Comparison of ENCODE assay signal across 11 mouse cellular contexts in the genomic region with DNA sequence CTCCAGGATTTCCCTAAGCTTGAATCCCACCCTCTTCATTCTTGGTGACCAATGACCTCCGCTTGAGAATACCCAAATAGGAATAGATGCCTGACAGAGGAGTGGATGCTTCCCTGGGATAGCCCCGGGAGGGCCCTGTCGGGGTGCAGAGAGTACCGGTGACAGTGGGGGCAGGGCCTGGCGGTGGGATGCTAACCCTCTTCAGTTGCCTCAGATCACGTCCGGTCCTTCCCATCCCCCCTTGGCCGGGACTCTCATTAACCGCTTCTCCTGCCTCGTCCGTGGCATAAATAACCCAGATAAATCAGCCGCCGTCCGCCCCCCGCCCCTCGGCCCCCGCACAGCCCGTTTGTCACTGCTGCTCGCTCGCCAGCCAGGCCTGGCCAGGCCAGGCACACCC. TPM values are rescaled to one million over a fixed set of nuclear protein-coding genes. Genes with fewer than 3 reads are reported as not detected.
A peak's percentile ranks its signal among the peaks of the same experiment; 100 is the strongest.
DNase-seq lines count a peak whose midpoint lies in the region; ATAC-seq lines count a peak whose summit lies in the region.
"Had no signal": no experiment of that assay in that cellular context is flagged by ENCODE, and none has a peak within 500 bp of the region (broad histone marks: within the 10 kb centered on the region; RNA-seq: fewer than 3 reads in every experiment).

No protein-coding gene starts in this region.

- no peak overlapping the region for H3K27ac ChIP-seq in limb, embryonic 12.5 days
- peak overlapping the region; percentile 49 for H3K27ac ChIP-seq in neural tube, embryonic 15.5 days (replicated peaks)
- H3K27ac ChIP-seq: macrophage had no signal

- H3K4me1 ChIP-seq in limb, embryonic 12.5 days (replicated peaks), result peaks cover 80% of the 10 kb centered on the region
- peaks cover 96% of the 10 kb centered on the region for H3K4me1 ChIP-seq in neural tube, embryonic 15.5 days

- H3K9ac ChIP-seq in limb, embryonic 12.5 days (replicated peaks), result 0 out of 2 replicates have a peak overlapping the region, but pooled peaks have one; percentile 14
- no peak overlapping the region; the same call in 1 of the 2 replicates for H3K9ac ChIP-seq in neural tube, embryonic 15.5 days (replicated peaks)

- 2% methylated on average over 20 of the region's 20 CpGs for WGBS in limb, embryonic 12.5 days
- WGBS in neural tube, embryonic 15.5 days, result 5% methylated on average over 18 of the region's 20 CpGs

- peaks cover 13% of the 10 kb centered on the region; the same call in 1 of the 2 replicates for H3K36me3 ChIP-seq in limb, embryonic 12.5 days
- no peaks in the 10 kb centered on the region for H3K36me3 ChIP-seq in neural tube, embryonic 15.5 days

- peaks cover 88% of the 10 kb centered on the region for H3K27me3 ChIP-seq in limb, embryonic 12.5 days
- H3K27me3 ChIP-seq in neural tube, embryonic 15.5 days (replicated peaks), result peaks cover 12% of the 10 kb centered on the region

- H3K9me3 ChIP-seq in limb, embryonic 12.5 days, result no peaks in the 10 kb centered on the region
- H3K9me3 ChIP-seq in neural tube, embryonic 15.5 days (replicated peaks), result no peaks in the 10 kb centered on the region

- ATAC-seq in limb, embryonic 12.5 days (ENCODE audit: insufficient number of reproducible peaks, insufficient read depth, low FRiP score, low TSS enrichment, low read depth), result no peak
- ATAC-seq in neural tube, embryonic 15.5 days (ENCODE audit: low FRiP score), result no peak
- ATAC-seq: activated CD4-positive, CD25-positive, alpha-beta regulatory T cell, adult 4 months had no signal

- no peak overlapping the region for H3K4me3 ChIP-seq in limb, embryonic 12.5 days (replicated peaks)
- H3K4me3 ChIP-seq in neural tube, embryonic 15.5 days (replicated peaks), result no peak overlapping the region

- peak overlapping the region; percentile 47 for H3K4me2 ChIP-seq in limb, embryonic 12.5 days
- H3K4me2 ChIP-seq in neural tube, embryonic 15.5 days, result peak overlapping the region; percentile 77

- DNase-seq in adrenal gland, postnatal 10 days, result peak; percentile 16
- DNase-seq in adrenal gland, adult 2 months, result no peak
- DNase-seq in kidney, postnatal 14 days, result peak; percentile 24
- no peak for DNase-seq in kidney, postnatal 36 days
- no peak for DNase-seq in ovary, postnatal 36 days (ENCODE audit: low spot score)
- no peak for DNase-seq in natural killer cell, adult 2 months (ENCODE audit: low spot score in 2 of 2)

RNA-seq across cellular contexts. Expression of a gene that starts 3.6 kb away (rescaled TPM):
- total RNA-seq in adrenal gland, postnatal 10 days (2021), result 1 to 10 TPM; 2.5 to 3.3 TPM
- 1 to 10 TPM; 3.7 to 6.8 TPM for total RNA-seq in adrenal gland, adult 2 months (2021)
- 9.5 and 13.6 TPM in 2 replicates for polyA plus RNA-seq in adrenal gland, adult 2 months (2012; rRNA removed)
- polyA plus RNA-seq in limb, embryonic 12.5 days (2016; fragmentation: Nextera tagmentation; extraction: Ambion mirVana), result 0.50 and 0.78 TPM in 2 replicates
- polyA plus RNA-seq in neural tube, embryonic 15.5 days (2015; fragmentation: Nextera tagmentation; extraction: Ambion mirVana), result 22.9 and 31.6 TPM in 2 replicates
- total RNA-seq: gastrocnemius, adult 8-10 months had no signal
- polyA plus RNA-seq: activated CD4-positive, CD25-positive, alpha-beta regulatory T cell, adult 4 months; macrophage had no signal

RNA-seq across cellular contexts. Expression of a gene that starts 10.9 kb away (rescaled TPM):
- 10 to 100 TPM; 58.6 to 61.8 TPM for total RNA-seq in adrenal gland, postnatal 10 days (2021)
- 10 to 100 TPM; 69.1 to 77.7 TPM for total RNA-seq in adrenal gland, adult 2 months (2021)
- 137 and 189 TPM in 2 replicates for polyA plus RNA-seq in adrenal gland, adult 2 months (2012; rRNA removed)
- polyA plus RNA-seq in limb, embryonic 12.5 days (2016; fragmentation: Nextera tagmentation; extraction: Ambion mirVana), result 49.1 and 61.0 TPM in 2 replicates
- 72.4 and 78.3 TPM in 2 replicates for polyA plus RNA-seq in neural tube, embryonic 15.5 days (2015; fragmentation: Nextera tagmentation; extraction: Ambion mirVana)

RNA-seq across cellular contexts. Expression of a gene that starts 32.5 kb away (rescaled TPM):
- total RNA-seq in adrenal gland, postnatal 10 days (2021), result 10 to 100 TPM; 36.9 to 43.6 TPM
- total RNA-seq in adrenal gland, adult 2 months (2021), result 10 to 100 TPM; 50.9 to 57.8 TPM
- 250 and 268 TPM in 2 replicates for polyA plus RNA-seq in adrenal gland, adult 2 months (2012; rRNA removed)
- 22.1 and 27.1 TPM in 2 replicates for polyA plus RNA-seq in limb, embryonic 12.5 days (2016; fragmentation: Nextera tagmentation; extraction: Ambion mirVana)
- 48.3 and 51.7 TPM in 2 replicates for polyA plus RNA-seq in neural tube, embryonic 15.5 days (2015; fragmentation: Nextera tagmentation; extraction: Ambion mirVana)

RNA-seq across cellular contexts. Expression of a gene that starts 32.7 kb away (rescaled TPM):
- total RNA-seq in adrenal gland, postnatal 10 days (2021), result 1 to 10 TPM; 2.5 to 3.8 TPM
- total RNA-seq in adrenal gland, adult 2 months (2021), result 1 to 10 TPM; 2.5 to 2.8 TPM
- 15.0 and 17.4 TPM in 2 replicates for polyA plus RNA-seq in adrenal gland, adult 2 months (2012; rRNA removed)
- 0.36 and 0.74 TPM in 2 replicates for polyA plus RNA-seq in limb, embryonic 12.5 days (2016; fragmentation: Nextera tagmentation; extraction: Ambion mirVana)
- polyA plus RNA-seq in neural tube, embryonic 15.5 days (2015; fragmentation: Nextera tagmentation; extraction: Ambion mirVana), result 40.2 and 50.7 TPM in 2 replicates
- total RNA-seq: gastrocnemius, adult 8-10 months had no signal
- polyA plus RNA-seq: macrophage had no signal

RNA-seq across cellular contexts. Expression of a gene that starts 59.6 kb away (rescaled TPM):
- total RNA-seq in adrenal gland, postnatal 10 days (2021), result 100 to 1,000 TPM in 1 of 2 experiments, 10 to 100 TPM in 1; 95.2 to 118 TPM
- 10 to 100 TPM; 35.9 to 56.6 TPM for total RNA-seq in adrenal gland, adult 2 months (2021)
- 81.5 and 101 TPM in 2 replicates for polyA plus RNA-seq in adrenal gland, adult 2 months (2012; rRNA removed)
- 98.3 and 104 TPM in 2 replicates for polyA plus RNA-seq in limb, embryonic 12.5 days (2016; fragmentation: Nextera tagmentation; extraction: Ambion mirVana)
- polyA plus RNA-seq in neural tube, embryonic 15.5 days (2015; fragmentation: Nextera tagmentation; extraction: Ambion mirVana), result 33.1 and 37.6 TPM in 2 replicates
- polyA plus RNA-seq: activated CD4-positive, CD25-positive, alpha-beta regulatory T cell, adult 4 months; macrophage had no signal

Comparison
In these comparisons a context has a peak if more than half of its experiments do, and no peak if none do; other contexts are left out.
1. DNase-seq: peak in adrenal gland, postnatal 10 days (single experiment) and kidney, postnatal 14 days (single experiment); none in adrenal gland, adult 2 months (single experiment), kidney, postnatal 36 days (0 of 2), ovary, postnatal 36 days (single experiment) and natural killer cell, adult 2 months (0 of 2).